In the genomic region with DNA sequence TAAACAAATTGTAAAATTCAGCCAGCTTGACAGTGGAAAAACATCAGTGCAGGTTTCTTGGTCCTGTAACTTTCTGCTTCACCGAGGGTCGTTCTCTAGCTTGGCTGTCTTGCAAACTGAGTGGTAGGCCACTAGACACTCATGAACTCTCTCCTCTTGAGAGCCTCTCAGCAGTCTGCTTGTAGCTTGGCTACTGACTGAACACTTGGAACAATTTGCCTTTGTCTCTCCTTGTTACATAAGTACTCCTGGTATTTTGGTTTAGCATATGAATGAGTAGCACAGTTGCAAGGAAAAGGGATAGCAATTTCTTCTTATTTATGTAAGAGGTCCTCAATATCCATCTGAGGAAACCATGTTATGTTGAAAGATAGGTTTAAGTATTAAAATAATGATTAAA, we compare ENCODE assay signal across 14 mouse cellular contexts.
DNase-seq lines count a peak whose midpoint lies in the region; ATAC-seq and TF ChIP-seq lines count a peak whose summit lies in the region.
"Had no signal": no experiment of that assay in that cellular context is flagged by ENCODE, and none has a peak within 500 bp of the region (broad histone marks: within the 10 kb centered on the region; RNA-seq: fewer than 3 reads in every experiment).

No protein-coding gene starts in this region.

- no peak overlapping the region for H3K9ac ChIP-seq in lung, postnatal 0 days (replicated peaks; ENCODE audit: low read depth)
- no peak overlapping the region for H3K9ac ChIP-seq in forebrain, embryonic 16.5 days (replicated peaks; ENCODE audit: low read depth, low read length)
- H3K9ac ChIP-seq: kidney, embryonic 15.5 days; liver, embryonic 13.5 days had no signal

- H3K4me3 ChIP-seq in lung, postnatal 0 days (ENCODE audit: low read depth, low read length), result no peak overlapping the region
- no peak overlapping the region for H3K4me3 ChIP-seq in forebrain, embryonic 16.5 days (replicated peaks; ENCODE audit: low read length)
- H3K4me3 ChIP-seq: kidney, embryonic 15.5 days; liver, embryonic 13.5 days had no signal

- intact Hi-C loops in heart, postnatal 25 days (cut with DNase I), result no loop called here

- no peak for DNase-seq in frontal cortex, postnatal 14 days (ENCODE audit: low spot score in 2 of 2)
- DNase-seq in lung, postnatal 0 days (ENCODE audit: low spot score), result peak; percentile 45
- no peak for DNase-seq in lung, postnatal 4 days
- peak; percentile 3 for DNase-seq in ZHBTc4 (ENCODE audit: low read depth, low spot score)
- DNase-seq in heart, postnatal 25 days (ENCODE audit: low spot score), result no peak
- DNase-seq in kidney, postnatal 4 days, result no peak
- DNase-seq: adrenal gland, postnatal 25 days; B cell, adult 2 months; heart, adult 18-20 months; liver, embryonic 13.5 days had no signal

- no peak for TF ChIP-seq CTCF in lung, postnatal 0 days (IDR thresholded peaks at IDR 0.05)

- H3K36me3 ChIP-seq in lung, postnatal 0 days (ENCODE audit: insufficient read depth, low read length), result no peaks in the 10 kb centered on the region
- no peaks in the 10 kb centered on the region for H3K36me3 ChIP-seq in forebrain, embryonic 16.5 days (ENCODE audit: control insufficient read depth, insufficient read depth)
- H3K36me3 ChIP-seq: kidney, embryonic 15.5 days; liver, embryonic 13.5 days had no signal

- no peaks in the 10 kb centered on the region for H3K9me3 ChIP-seq in lung, postnatal 0 days (ENCODE audit: low read length)
- peaks cover 2% of the 10 kb centered on the region; the same call in 1 of the 2 replicates for H3K9me3 ChIP-seq in forebrain, embryonic 16.5 days (ENCODE audit: control insufficient read depth, low read length)
- H3K9me3 ChIP-seq: kidney, embryonic 15.5 days; liver, embryonic 13.5 days had no signal

- TF ChIP-seq EP300 in lung, postnatal 0 days (IDR thresholded peaks at IDR 0.05), result no peak

- no peaks in the 10 kb centered on the region for H3K4me1 ChIP-seq in lung, postnatal 0 days (ENCODE audit: insufficient read depth, low read depth, low read length)
- H3K4me1 ChIP-seq in forebrain, embryonic 16.5 days (replicated peaks; ENCODE audit: control insufficient read depth, insufficient read depth, low read length), result no peaks in the 10 kb centered on the region
- H3K4me1 ChIP-seq: kidney, embryonic 15.5 days; liver, embryonic 13.5 days had no signal

- no peak overlapping the region for H3K27ac ChIP-seq in lung, postnatal 0 days (ENCODE audit: low read length)
- no peak overlapping the region for H3K27ac ChIP-seq in forebrain, embryonic 16.5 days (ENCODE audit: low read length)
- H3K27ac ChIP-seq: kidney, embryonic 15.5 days; liver, embryonic 13.5 days had no signal

- peak; percentile 65 for ATAC-seq in frontal cortex, adult (ENCODE audit: low TSS enrichment)
- ATAC-seq in lung, postnatal 0 days, result no peak
- peak; percentile 71 for ATAC-seq in forebrain, embryonic 16.5 days
- ATAC-seq: inflammation-experienced regulatory T-cells, adult 6 months had no signal

- WGBS in lung, postnatal 0 days, result 41% methylated on average over 2 of the region's 2 CpGs
- WGBS in forebrain, embryonic 16.5 days, result 14% methylated on average over 2 of the region's 2 CpGs

- H3K4me2 ChIP-seq in lung, postnatal 0 days (replicated peaks; ENCODE audit: low read depth, low read length), result no peak overlapping the region
- no peak overlapping the region for H3K4me2 ChIP-seq in forebrain, embryonic 16.5 days (ENCODE audit: low read length)
- H3K4me2 ChIP-seq: kidney, embryonic 15.5 days; liver, embryonic 13.5 days had no signal

- no peaks in the 10 kb centered on the region for H3K27me3 ChIP-seq in lung, postnatal 0 days (replicated peaks; ENCODE audit: insufficient read depth, low read length)
- no peaks in the 10 kb centered on the region for H3K27me3 ChIP-seq in forebrain, embryonic 16.5 days (replicated peaks; ENCODE audit: control insufficient read depth, insufficient read depth, low read length)
- H3K27me3 ChIP-seq: kidney, embryonic 15.5 days; liver, embryonic 13.5 days had no signal

Comparison
In these comparisons a context has a peak if more than half of its experiments do, and no peak if none do; other contexts are left out.
1. DNase-seq: peak in lung, postnatal 0 days (single experiment) and ZHBTc4 (single experiment); none in frontal cortex, postnatal 14 days (0 of 2), lung, postnatal 4 days (0 of 2), heart, postnatal 25 days (single experiment) and kidney, postnatal 4 days (0 of 2).